Mouse (Mus musculus): Measurements from ENCODE around the gene Scn11a. TPM values are rescaled to one million over a fixed set of nuclear protein-coding genes. Genes with fewer than 3 reads are reported as not detected.

The Scn11a gene
- total RNA-seq (2021), result not detected

DNA sequence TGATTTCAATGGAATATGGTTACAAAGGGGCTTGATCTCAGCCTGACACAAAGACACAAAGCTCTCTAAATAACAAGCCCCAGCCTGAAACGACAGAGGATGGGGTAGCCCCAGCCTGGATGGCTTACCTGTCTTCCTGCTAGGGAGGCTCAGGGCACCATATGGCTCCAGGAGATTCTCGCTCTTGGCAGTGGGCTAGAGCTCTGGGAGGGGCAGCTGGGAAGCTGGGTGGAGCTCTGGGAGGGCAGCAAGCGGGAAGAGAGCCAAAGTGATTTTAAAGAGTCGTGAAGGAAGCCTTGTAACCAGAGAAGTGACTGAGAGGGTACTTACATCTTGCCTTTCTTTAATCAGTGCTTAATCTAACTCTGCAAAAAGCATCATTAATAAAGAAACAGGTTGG is at the start of gene Scn11a:
Gene Scn11a (minus strand): TSS at position 160 of the 400 bp plus-strand sequence.
- no peak for DNase-seq

DNA sequence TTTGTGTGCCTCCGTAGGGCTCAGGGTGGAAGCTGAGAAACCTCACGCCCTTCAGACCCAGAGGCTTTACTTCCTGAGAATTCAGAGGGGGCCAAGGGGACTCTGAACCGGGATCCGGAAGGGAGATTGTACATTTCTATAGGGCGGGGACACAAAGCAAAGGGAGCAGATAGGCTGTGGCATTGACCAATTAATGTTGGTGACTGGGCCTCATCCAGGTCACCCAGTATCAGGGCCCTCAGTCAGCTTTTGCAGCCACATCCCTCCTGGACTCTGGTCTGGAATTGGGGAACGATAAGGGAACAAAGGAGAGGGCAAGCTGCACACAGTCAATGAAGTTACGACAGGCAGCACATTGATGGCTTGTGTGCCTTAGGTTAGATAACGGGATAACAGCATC is 28.9 kb upstream of the Scn11a start:
- DNase-seq, result no peak

DNA sequence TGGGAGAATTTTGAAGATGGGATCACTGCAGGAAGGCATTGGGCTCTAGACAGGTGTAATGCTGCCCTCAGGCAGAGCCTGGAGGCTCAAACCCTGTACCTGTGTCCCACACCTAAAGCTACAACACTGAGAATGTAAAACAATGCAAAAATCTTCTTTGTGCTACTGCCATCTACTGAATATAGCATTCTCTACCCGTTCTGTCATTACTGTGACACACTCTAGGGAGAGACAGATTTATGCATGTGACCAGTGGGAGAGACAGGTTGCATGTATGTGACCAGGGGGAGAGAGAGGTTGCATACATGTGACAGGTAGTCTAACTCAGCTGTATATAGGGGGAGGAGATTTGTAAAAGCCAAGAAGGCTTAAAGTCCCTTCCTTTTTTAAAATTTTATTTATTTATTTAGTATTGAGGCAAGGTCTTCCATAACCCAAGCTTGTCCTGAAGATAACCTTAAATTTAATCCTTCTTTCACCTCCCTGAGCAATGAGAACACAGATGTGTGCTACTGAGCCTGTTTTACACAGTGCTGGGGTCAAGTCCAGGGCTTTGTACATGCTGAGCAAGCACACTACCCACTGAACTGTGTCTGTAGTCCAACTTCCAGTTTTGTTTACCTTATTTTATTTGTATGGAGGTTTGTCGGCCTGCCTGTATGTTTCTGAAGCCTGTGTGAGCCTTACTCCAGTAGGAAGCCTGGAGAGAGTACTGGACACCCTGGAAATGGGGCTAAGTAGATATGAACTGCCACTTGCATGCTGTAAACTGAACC is 28.0 kb upstream of the Scn11a start:
- DNase-seq, result no peak

DNA sequence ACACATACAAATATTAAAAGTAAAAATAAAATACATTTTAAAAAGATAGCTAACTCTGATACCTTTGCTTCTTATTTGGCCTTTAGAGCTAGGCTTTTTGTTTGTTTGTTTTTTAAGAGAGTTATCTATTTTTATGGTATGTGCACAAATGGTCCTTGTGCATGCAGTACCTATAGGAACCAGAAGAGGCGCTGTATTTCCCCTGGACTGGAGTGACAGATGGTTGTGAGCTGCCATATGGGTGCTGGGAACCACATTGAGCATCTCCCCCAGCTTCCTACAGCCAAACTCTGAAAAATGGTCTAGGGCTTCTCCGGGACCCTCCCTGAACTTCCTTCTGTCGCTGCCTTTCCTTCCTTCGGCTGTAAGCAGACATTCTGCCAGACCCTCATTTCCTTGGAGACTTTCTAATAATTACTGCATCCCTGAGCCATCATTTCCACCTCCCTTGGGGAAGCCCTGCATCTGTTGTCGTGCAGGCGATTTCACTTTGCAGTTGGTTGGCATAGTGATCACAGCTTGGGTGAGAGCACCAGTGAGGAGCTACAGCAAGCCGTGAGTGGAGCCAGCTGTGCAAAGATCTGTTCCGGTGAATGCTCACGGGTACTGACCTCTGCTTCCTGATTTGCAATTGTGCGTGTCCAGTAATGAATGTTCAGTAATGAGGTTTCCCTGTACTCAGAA is 27.2 kb upstream of the Scn11a start:
- DNase-seq, result peak; percentile 21 to 37

DNA sequence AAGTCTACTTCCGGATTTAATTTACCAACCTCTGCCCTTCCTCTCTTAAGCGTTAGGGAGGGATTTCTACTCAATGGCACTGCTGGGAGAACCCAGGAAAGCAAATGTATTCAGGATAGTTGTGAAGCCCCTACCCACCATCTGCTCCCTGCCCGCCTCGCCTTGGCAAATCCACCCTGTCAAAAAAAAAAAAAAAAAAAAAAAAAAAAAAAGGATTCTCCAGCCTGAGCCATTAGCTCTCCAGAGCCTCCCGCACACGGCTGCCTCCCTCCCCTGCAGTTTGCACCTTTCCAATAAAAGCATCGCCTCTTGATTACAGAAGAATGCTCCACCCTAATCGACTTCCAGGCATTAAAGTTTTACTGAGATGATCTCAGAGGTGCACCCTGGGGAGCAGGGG is 24.0 kb upstream of the Scn11a start:
- no peak for DNase-seq

DNA sequence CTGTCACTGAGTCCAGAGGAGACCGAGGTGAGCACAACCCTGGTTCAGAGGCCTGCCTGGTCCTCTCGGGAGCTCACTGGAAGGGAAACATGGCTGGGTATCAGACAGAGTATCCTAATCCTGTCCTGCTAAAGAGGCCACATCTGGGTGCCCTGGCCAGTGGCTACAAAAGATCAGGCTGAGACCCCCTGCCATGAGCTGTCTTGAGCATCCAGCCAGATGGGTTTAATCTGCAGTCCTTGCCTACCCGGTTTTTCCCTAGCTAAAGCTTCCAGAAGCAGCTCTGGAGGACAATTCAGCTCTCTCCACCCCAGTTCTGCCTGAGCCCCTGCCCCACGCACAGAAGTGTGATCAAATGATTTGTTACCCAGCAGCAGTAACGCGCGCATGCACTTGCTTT is 23.4 kb upstream of the Scn11a start:
- no peak for DNase-seq

DNA sequence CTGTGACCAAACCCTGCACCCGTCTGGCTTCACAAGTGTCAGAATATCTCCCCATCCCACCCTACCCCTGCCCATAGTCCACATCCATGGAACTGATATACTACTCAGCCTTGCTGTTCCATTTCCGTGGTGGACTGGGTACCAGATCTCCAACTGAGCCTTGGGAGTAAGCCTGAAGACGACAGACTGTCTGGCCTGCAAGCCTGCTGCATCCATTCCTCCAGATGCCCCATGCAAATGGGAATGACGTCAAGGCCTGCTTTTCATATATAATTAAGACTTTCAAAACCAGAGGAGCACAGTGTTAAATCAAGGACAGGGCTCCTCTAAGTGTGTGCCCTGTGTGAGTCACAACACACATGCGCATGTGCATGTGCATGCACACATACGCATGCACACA is 21.9 kb upstream of the Scn11a start:
- DNase-seq, result no peak

DNA sequence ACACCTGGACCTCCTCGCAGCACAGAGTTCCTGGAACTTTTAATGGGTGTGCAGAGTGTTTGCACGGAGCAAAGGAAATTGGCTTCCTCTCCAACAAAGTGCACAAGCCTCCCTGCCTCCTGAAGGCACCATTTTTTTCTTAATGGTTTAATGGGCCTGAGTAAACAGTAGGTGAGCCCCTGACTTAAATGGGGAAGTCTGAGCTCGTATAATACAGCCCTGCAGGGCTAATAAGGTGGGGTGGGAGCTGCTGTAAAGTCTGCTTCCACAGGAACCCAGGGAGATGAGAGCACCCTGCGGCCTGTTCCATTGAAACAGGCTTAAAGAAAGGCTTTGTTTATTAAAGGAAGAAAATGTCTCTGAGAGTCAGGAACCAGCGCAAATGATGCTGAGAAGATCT is 19.5 kb upstream of the Scn11a start:
- DNase-seq, result no peak

DNA sequence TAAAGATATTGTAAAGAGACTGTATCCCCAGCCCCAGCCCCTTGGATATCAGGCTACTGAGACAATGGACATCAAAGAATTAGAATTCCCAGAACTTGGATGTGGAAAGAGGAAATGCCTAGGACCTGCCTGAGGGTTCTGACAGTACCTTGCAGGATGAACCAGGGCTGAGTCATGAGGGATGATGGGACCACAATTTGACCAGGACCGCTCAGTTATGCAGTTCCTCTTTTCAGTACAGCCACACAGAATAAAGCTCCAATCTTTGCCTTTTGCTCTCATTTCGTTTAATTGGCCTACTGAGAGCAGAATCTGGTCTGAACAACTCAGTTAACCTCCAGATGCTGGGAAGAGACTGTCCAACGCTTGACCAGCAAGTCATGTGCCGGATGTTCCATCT is 18.3 kb upstream of the Scn11a start:
- DNase-seq, result no peak

DNA sequence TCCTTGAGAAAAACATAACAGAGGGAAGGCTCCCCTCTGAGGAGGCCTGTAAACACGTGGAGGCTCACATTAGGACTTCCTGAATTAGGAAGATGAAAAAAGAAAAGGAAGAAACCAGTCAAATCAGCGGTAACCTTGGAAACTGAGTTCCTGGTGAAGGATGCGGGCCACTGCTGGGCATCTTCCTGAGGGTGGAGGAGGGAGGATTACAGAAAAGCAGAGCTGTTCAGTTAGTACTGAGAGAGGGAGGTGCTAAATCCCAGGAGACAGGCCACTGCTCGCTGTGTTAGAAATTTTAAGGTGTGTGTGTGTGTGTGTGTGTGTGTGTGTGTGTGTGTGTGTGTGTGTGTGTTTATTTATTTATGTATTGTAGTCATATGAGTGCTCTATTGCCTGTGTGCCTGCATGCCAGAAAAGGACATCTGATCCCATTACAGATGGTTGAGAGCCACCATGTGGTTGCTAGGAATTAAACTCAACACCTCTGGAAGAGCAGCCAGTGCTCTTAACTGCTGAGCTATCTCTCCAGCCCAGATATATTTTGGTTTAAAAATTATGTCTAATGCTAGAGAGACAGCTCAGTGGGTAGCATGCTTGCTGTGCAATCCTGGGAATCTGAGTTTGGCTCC is 17.4 kb upstream of the Scn11a start:
- no peak for DNase-seq

DNA sequence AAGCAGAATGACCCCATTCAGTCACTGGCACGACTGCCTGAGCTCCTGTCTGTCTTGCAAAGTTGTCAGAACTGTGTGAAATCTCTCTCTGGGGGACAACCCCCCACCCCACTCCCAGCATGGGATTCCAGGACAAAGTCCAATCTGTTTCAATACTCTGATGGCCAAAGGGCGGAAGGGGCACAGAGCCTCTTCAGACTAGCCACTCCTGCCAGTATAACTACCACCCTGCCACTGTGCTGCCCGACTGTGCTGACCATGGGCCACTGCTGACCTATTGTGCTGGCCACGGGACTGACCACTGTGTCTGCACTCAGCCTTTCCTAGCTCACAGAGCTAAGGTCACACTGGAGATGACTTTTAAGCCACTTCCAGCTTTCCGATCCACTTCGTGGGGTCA is 16.8 kb upstream of the Scn11a start:
- no peak for DNase-seq

DNA sequence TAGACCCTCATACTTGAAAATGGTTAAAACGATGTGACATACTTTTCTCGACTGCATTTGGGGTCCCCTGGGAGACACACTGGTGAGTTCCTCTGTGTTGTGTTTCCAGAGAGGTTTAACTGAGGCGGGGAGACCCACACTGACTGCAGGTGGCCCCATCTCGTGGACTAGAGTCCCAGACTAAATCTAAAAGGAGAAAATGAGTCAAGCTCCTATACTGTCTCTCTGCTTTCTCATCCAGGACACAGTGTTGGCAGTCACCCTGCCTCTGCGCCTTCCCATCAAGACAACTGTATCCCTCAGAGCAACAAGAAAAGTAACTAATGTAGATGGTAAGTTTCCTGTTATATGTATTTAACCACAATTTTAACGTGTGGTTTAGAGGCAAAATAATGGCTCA is 15.9 kb upstream of the Scn11a start:
- no peak for DNase-seq

DNA sequence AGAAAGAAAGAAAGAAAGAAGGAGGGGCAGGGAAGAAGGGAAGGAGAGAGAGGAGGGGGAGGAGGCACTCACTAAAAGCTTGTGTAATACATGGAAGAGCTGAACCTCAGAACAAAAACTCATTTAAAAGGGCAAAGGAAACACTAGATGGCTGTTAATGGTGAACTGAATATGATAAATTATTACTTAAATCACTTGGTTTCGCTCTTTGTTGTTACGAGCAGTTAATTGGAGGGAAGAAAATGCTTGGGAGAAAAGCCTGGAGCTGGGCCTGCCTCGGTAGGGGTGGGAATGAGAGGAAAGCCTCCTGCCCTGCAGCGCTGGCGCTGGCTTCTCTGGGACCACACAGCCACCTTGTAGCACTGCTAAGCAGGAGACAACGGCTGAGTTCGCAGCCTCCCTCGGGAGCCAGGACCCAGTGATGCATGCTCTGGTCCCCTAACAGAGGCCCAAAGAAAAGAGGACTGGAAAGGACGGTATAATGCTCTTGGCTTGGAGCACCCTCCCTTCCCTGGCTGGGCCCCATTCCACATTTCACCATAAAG is 10.4 kb upstream of the Scn11a start:
- no peak for DNase-seq

DNA sequence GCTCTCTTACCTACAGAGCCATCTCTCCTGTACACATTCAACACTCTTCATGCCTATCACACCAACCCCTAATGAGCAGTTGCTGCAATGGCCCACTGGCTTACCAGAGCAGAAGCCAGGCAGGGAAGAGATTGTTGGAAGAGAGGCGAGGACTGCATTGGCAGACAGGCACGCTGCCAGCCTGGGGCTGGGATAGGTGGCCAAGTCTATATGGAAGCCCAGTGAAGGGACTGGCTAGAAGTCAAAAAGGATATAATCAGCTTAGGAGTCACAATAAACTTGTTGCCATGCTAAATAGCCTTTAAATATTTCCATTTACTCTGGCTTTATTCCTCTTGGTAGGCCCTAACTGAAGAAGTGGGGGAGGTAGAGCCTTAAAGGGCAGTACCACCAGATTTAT is 5.7 kb upstream of the Scn11a start:
- DNase-seq, result no peak

DNA sequence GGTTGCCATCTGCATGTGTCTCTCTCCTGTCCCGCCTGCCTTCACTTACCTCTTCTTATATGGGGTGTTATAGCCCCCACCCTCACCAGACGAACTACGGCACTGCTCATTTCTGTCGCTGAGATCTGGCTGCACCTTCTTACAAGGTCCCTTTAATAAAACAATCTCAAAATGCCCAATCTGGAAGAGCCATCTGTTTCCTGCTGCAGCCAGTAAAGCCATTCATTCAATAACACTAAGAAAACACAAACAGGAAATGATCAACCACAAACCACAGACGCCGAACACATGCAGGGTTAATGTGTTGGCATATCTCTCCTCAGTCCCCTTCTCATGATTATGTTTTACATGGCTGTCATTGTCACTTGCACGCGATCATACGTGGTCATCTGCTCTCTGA is 1.5 kb downstream of the Scn11a start:
- DNase-seq, result no peak

DNA sequence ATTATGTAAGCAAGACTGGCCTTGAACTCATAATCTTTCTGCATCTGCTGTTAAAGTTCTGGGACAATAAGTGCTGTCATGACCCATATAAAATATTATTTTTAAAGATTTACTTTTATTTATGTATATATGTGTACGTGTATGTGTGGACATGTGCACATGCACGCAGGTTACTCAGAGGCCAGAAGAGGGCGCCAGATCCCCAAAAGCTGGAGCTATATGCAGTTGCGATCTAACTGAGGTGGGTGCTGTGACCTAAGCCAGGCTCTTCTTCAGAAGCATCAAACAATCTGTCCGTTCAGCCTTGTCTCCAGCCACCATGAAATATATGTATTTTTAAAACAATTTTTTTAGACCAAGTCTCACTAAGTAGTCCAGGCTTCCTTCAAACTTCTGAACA is 11.6 kb downstream of the Scn11a start:
- DNase-seq, result no peak

DNA sequence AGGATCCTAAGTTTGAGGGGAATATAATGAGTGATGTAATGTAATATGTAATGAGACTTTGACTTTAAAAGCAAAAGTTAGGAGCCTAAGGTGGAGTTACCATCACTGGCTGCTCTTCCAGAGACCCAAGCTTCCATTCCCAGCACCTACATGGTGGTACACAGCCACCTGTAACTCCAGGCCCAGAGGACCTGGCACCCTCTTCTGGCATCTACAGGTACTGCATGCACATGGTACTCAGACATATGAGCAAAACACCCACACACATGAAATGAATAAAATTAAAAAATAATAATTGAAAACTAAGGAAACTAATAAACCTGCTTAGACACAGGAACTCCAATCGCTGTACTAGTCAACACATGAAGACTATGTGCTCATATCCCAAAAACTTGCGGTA is 18.8 kb downstream of the Scn11a start:
- no peak for DNase-seq

DNA sequence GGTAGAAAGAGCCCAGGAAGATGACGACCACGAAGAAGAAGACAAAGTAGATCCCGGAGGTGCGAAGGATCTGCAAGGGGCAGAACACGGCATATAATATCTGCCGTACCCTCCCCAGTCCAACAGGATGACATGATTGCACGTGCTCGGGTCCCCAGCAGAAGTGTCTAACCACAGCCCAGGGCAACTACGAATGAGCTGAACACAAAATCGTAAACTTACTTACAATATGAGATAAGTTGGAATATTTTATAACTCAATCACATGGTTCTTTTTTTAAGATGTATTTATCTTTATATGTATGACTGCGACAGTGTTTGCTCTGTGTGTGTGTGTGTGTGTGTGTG is 20.8 kb downstream of the Scn11a start:
- no peak for DNase-seq

DNA sequence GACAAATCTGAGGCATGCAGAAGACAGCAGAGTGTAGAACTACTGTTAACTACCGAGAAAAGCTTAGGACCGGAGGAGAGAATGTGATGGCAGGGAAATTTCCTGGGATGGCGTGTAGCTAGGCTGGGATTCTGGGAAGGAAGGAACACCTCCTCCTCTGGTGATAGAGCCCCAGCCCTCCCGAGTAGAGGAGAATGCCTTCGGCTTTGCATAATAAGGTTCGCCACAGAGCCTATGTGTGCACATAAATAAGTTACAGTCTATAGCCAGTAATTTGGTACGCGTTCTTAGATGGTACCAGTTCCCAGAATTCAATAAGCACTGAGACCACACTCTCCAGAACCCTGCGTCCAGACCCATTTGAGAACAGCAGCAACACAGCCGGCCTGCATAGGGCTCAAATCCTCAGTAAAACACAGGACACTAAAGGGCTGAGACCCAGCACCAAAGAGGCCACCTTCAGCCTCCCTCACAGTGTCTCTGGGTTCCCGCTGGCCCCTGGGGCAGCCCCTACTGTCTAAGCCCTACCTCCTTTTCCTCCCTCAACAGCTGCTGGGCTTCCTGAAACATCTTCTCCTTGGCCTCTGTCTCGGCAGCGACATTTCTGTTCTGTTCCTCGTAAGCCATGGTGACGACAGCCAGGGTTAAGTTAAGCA is 21.3 kb downstream of the Scn11a start:
- no peak for DNase-seq

DNA sequence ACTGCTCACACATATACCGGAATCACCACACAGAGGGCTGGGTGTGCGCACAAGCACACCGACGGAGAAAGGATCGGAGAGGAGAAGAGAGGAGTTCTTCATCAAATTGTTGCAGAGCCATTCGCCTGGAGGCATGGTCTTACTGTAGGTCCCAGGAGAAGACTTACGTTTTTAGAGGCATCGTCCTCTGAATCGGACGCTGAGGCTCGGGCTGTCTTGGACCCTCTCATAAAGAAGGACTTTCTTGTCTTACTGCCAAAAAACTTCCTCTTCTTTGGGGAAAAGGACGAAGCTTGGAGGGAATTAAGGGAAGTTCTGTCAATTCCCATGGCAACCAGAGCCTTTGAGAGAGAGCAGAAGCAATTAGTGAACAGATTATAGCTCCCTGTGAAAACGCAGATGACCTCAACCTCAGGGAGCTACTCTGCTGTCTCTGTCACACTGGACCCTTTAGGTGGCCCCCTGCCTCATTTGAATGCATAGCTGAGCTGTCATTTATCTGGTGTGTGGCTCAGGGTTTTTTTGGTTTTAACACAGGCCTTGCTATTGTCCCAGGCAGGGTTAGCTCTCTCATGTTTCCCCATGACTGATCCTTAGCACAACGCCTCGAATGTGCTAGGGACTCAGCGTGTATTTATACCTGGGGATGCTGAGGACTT is 22.0 kb downstream of the Scn11a start:
- no peak for DNase-seq

DNA sequence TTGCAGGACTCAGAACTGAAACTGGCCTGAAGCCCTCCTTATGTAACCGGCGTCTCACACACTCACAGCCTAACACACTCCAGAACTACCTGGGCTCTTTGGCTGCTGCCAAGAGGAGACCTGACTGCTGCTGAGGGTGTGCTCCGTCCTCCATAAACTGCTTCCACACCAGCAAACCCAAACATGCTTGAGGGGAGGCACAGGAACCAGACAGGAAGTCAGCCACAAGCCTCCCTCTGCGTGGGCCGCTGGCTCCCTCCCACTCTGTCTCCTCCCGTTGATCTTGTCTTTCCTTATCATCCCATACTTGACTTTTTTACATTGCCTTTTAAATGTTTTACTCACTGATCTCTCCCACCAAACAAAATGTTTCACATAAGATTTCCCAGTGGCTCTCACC is 23.8 kb downstream of the Scn11a start:
- DNase-seq, result no peak

DNA sequence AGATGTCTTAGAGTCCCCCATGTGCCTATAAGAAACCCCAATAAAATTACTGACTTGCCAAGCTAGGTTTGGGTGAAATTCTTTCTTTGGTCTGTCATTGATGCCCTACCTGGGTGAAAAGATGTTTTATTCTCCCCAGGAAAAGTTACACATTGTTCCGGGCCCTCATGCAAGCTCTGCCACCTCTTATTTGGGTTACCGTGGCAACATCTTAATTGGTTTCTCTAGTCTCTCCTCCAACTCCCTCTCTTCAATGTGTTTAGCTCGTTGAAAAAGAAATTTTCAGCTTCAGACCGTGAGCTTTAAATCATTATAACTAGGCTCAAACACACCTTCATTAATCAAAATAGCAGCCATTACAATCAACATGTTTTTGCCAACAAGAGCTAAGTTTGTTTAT is 28.5 kb downstream of the Scn11a start:
- DNase-seq, result no peak
